23 mouse cellular contexts compared by ENCODE assay signal in genomic region chr13:54383531-54383930, GRCm38 (mm10).
"Had no signal": no experiment of that assay in that cellular context is flagged by ENCODE, and none has a peak within 500 bp of the region (broad histone marks: within the 10 kb centered on the region; RNA-seq: fewer than 3 reads in every experiment).

No protein-coding gene starts in this region.

- H3K36me3 ChIP-seq: limb, embryonic 10.5 days; limb, embryonic 13.5 days; liver, embryonic 12.5 days; liver, embryonic 15.5 days; lung, embryonic 15.5 days; stomach, embryonic 15.5 days had no signal

- ATAC-seq: liver, embryonic 12.5 days; midbrain, embryonic 16.5 days had no signal

- H3K4me1 ChIP-seq: liver, embryonic 12.5 days; liver, embryonic 15.5 days had no signal

- DNase-seq: kidney, postnatal 10 days; kidney, postnatal 36 days; layer of hippocampus, adult 9-11 months; liver; lung, adult 18-20 months; lung, postnatal 10 days; lung, postnatal 36 days; retina, postnatal 1 day; right cerebral cortex, postnatal 25 days; spleen, adult 18-20 months; thymus, postnatal 25 days had no signal

- H3K27ac ChIP-seq: limb, embryonic 10.5 days; limb, embryonic 13.5 days; liver, embryonic 12.5 days; liver, embryonic 15.5 days; lung, embryonic 15.5 days; midbrain, embryonic 10.5 days; midbrain, embryonic 13.5 days; stomach, embryonic 15.5 days had no signal

- H3K4me3 ChIP-seq: limb, embryonic 10.5 days; limb, embryonic 13.5 days; liver, embryonic 12.5 days; liver, embryonic 15.5 days; lung, embryonic 15.5 days; megakaryocyte, embryonic 14.5 days; midbrain, embryonic 10.5 days; midbrain, embryonic 13.5 days; myocyte; neural tube, embryonic 13.5 days; stomach, embryonic 15.5 days had no signal

- H3K4me2 ChIP-seq: limb, embryonic 13.5 days; liver, embryonic 12.5 days; liver, embryonic 15.5 days; lung, embryonic 15.5 days; midbrain, embryonic 13.5 days; neural tube, embryonic 13.5 days; stomach, embryonic 15.5 days had no signal

- H3K9me3 ChIP-seq: limb, embryonic 10.5 days; limb, embryonic 13.5 days; liver, embryonic 12.5 days; liver, embryonic 15.5 days; lung, embryonic 15.5 days; midbrain, embryonic 10.5 days; midbrain, embryonic 13.5 days; neural tube, embryonic 13.5 days; stomach, embryonic 15.5 days had no signal

- H3K27me3 ChIP-seq: liver, embryonic 15.5 days; lung, embryonic 15.5 days; midbrain, embryonic 13.5 days; neural tube, embryonic 13.5 days; stomach, embryonic 15.5 days had no signal

- H3K9ac ChIP-seq: limb, embryonic 13.5 days; liver, embryonic 12.5 days; liver, embryonic 15.5 days; lung, embryonic 15.5 days; midbrain, embryonic 13.5 days; stomach, embryonic 15.5 days had no signal
